Mouse (Mus musculus) 416B (cell line): Measurements from ENCODE around the gene Aqp1.

Experiments
- DNase-seq: peaks from one replicate; pipeline ENCODE4 v3.0.0; 2011; ENCODE audit warnings: low read depth

Gene Aqp1

DNA sequence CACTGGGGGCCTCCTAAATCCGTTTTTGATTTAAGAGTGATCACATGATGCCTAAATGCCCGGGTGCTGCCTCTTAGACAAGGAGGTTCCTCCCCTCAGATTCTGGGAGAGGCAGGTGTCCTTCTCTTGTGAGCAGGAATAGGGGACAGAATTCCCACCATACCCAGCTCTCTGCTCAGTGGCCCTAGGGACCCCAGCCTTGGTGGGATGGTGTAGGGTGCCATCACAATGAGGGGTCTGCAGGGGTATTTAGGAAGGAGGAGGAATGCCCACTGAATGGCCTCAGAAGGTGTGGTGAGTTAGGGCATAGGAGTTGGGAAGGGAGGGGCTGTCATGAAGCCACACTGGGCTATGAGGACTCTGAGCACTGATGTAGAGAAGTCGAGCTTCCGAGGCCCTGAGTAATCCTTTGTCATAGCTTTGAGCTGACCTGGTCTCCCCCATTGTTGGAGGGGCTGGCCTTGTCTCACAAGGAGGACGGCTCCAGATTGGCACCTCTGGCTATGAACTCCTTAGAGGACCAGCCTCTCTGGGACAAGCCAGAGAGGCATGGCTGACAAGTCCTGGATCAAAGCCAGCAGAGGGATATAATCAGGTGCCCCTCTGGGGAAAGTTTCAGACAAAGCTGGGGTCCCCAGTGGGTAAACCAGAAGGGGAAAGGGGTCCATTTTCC lies 4.0 kb upstream of the Aqp1 start:
- no peak for DNase-seq

DNA sequence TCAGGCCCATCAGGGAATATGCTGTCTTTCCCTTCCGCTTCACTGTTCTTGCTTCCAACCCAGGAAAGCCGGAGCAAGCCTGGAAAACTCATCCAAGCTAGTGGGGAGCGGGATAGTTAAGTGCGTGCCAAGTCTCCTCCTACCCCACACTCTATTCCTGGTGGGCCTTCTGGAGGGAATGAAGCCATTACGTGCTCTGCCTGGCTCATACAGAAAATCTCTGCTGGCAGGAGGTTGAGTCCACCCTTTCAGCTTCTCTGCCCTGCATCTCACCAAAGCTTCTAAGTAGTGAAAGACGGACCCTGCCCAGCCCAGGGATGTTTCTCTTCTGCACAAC lies 3.5 kb upstream of the Aqp1 start:
- no peak for DNase-seq

DNA sequence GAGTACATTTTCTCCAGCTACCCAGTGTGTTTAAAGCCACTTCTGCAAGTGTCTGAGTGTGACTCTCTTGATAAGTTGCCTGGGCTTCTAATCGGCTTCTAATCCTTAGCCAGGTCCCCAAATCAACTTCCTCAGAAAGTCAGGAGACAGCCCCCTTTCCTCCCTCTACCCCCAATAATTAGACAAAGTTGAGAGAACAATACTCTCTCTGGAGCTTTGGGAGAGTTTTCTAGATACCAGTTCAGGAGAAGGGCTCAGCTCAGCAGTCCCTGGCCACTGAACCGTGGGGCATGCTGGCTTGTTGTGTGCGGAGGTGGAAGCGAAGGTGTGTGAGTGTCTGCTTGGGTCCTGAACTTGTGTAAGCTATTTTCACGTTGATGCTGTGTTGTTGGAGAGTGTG lies 1.0 kb downstream of the Aqp1 start:
- no peak for DNase-seq

DNA sequence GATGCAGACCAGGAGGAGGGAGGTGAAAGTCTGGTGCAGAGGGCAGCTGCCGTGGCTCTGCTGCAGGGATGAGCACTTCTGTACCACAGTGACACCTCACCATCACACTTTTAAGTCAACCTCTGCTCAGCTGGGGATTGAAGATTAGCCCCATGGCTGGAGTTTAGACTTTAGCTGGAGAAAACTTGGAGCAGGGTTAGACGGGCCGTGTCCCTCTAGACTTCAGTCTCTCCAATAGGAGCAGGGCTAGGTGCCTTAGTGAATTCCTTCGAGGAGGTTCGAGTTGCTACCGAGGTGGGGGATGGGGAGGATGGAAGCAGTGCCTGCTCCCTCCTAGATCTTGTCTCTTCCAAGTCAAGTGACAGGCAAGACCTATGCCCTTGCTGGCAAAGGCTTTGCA lies 1.8 kb downstream of the Aqp1 start:
- DNase-seq, result no peak

DNA sequence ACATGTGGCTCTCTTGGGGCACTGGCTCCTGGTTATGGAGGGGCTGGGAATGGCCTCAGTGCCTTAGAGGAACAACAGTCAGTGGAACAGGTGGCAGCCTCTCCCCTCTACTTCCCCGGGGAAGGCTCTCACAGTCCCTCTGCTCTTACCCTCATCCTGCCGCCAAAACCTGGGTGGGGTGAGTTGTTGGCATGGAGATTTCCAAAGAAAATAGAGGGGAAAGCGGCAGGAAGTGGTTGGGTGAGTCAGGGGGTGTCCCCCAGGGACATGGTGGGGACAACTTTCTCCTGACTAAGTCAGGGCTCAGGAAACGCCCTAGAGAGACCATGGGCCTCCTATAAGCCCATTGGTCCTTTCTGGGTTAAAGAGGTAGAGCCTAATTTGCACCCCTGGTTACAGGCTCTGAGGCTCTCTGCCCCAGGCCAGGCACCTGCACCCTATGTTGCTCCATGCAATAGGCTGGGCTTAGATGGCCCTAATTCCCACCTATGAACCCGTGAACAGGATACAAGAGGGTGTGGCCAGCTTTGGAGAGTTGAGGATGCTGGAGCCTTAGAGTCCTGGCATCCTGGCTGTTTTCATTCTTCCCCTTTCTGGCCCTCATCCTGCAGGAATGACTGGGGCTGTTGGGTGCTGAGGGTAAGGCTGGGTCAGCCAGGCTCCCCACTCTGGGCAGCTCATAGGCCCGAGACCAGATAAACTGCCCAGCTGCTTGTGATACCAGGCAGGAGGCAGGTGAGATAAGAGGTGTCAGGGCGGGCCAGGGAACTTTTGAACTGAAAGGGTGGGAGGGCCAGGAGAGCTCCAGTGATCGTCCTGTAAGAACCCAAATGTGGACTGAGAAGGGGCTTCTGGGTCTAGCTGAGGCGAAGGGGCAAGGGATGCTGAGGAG lies 2.9 kb downstream of the Aqp1 start:
- DNase-seq, result no peak

DNA sequence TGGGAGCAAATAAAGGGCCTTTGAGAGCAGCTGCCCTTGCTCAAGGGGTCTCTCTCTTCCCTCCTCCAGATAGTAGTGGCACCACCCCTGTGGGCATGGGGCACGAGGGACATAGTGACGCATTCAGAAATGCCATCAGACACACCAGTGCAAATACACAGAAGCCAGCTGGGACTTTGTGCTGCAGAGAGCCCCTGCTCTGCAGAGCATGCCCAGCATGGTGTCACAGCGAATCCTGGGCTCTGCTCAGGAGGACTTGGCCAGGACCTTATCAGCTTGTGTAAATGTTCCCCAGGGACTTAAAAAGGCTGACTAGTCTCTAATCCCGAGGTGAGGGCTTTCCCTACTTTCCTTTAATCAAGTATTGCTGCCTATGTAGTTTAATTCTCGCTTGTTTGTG lies 5.5 kb downstream of the Aqp1 start:
- no peak for DNase-seq

DNA sequence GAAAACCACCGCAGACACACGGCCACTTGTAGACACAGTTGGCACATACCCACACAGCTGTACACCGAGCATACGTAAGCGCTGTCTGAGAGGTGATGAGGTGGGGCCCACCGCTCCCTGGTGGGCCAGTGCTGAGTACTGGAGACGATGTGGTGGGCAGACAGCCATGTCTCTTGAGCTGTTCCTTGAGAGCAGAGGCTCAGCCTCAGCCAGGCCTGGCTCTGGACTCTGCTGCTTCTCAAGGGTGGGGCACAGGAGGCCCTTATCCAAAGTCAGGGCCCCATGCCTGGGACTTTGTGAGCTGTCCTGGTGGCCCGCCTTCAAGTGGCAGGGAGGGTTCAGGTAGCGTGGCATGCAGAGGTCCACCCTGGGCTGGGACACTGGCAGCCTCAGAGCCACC lies 6.1 kb downstream of the Aqp1 start:
- no peak for DNase-seq

DNA sequence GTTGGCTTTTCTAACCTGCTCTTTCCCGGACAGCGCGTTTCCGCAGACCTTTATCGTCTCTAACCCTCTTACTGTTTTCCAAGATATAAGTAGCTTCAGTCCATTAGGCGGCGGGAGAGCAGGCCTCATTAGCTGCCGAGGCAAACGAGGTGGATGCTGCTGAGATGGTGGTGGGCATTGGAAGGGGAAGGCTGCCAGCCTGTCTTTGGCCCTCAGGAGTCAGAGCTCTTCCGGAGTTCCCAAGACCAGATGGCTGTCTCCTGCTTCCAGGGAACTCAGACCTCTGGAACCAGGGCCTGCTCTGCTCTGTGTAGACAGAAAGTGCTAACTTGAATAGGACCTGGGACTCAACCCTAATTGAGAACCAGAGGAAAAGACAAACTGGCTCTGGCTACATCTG lies 7.2 kb downstream of the Aqp1 start:
- DNase-seq, result no peak

DNA sequence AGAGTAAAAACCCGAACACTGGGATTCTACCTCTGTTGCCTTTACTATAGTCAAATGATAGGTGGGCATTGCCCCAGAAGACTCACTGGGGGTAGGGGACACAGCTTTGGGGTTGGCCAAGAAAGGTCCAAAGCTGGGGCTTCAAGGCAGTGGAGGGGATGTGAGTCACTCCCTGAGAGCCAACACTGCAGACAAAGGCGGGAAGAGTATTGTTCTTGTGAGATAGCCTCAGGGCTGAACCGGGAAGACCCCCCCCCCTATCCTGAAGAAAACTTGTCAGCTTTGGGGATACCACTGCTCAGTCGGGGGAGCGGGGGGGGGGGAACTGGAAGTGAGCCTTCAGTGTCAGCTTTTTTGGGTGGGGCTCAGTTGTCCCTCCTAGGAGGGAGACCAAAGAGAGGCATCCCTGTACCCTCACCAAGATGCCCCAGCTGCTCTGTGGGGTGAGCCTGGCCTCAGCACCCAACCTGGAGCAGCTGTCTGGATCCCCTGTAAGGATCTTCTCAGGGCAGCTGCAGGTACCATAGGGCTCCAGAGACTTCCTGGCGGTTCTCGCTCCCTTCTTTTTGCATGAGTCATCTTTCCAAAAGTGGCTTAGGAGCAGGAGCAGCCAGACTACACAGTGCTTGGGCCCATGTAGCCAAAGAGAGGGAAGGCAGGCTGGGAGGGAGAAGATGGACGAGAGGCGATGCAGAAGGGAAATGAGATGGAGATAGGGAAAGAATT lies 8.2 kb downstream of the Aqp1 start:
- no peak for DNase-seq

DNA sequence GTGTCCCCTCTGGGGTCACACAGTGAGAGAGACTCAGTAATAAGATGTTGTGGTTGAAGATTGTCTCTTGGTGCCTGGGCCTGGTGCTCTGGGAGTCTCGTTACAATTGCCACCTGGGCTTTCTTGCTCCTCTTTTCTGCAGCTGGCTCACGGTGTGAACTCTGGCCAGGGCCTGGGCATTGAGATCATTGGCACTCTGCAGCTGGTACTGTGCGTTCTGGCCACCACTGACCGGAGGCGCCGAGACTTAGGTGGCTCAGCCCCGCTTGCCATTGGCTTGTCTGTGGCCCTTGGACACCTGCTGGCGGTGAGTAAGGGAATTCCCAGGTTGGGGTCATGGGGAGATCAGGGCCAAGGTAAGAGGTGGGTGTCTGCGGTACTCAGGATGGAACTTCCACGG lies 9.0 kb downstream of the Aqp1 start:
- DNase-seq, result no peak

DNA sequence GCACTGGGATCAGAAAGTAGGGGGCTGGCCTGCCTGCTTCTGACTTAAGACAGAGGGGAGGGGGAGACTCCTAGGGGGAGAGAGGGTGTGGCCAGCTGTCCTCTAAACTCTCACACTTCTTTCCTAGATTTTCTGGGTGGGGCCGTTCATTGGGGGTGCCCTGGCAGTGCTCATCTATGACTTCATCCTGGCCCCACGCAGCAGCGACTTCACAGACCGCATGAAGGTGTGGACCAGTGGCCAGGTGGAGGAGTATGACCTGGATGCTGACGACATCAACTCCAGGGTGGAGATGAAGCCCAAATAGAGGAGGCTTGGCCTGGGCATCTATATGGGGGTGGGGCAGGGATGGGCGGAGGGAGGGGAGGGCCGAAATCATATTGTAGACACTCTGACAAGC lies 10.3 kb downstream of the Aqp1 start:
- DNase-seq, result no peak

DNA sequence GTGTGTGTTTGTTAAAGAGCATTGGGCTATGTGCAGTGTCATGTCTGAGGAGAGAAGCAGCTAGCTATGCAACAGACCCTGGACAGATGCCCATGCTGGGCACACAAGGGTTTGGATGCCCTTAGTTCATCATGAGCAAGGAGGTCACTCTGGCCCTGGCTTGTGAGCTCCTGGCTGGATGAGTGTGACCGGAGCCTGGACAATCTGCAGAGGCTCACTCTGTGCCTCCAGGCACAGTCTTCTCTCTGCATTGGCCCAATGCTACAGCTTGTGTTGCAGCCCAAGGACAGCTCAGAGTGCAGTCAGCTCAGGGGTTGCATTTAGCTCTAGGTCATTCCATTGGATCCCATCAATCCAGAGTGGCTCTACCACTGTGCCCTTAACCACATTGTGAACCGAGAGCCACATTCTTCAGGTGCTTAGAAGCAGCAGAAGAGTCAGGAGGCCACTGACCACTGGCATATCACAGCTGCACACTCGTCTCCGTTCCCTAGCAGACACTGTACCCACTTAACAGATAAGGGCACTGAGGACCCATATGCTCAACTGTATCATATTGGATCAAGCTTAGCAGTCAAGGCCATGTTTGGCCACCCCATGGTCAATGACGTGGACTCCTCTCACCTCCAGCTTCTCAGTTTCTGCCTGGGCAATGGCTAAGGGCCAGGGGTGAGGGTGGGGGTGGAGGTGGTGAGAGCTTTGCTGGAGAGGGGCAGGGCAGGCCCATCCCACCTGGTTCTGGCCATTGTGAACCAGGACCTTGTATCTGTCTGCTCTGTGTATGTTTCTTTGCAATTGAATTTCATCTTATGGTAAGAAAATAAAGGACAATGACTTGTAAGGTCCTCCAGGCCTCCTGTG lies 11.7 kb downstream of the Aqp1 start:
- no peak for DNase-seq

DNA sequence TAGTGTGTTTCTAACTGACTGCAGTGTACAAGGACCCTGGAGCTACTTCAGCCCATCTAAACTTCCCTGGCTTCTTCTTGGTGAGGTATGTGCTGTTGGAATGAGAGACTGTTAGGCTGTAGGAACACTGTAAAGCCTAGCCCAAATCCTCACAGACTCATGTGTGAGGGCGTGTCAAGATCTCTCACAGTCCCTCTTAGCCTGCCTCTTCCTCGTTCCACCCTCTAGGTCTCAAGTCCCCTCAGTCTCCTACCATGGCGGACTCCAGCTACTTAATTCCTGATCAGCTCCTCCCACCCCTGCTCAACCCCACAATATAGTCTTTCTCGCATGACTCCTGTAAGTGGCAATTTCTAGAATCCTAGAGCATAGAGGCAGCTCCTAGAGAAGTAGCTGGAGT lies 13.0 kb downstream of the Aqp1 start:
- DNase-seq, result no peak

DNA sequence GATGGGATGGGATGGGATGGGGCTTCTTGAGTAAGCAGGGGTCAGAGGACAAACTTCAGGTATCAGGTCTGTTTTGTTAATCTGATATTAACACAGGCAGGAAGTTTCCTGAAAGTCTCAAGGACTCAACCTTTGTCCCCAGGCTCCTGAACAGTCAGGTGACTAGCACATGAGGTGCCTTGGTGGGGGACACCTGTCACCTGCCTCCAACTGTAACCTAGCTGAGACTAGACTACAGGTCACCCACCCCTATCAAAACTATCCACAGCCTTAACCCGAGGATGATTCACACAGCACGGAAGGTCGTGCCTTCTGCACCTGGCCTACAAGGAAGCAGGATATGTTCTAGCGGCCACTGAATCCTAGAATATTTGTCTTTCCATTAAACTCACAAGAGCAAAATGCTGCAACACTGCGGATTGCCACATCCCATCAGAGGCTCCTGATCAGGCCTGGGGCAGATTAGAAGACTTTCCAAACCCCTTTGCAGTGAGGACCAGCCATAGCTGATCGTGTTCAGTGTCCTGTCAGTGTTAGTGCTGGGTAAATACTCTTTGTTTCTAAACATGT lies 14.2 kb downstream of the Aqp1 start:
- DNase-seq, result no peak

DNA sequence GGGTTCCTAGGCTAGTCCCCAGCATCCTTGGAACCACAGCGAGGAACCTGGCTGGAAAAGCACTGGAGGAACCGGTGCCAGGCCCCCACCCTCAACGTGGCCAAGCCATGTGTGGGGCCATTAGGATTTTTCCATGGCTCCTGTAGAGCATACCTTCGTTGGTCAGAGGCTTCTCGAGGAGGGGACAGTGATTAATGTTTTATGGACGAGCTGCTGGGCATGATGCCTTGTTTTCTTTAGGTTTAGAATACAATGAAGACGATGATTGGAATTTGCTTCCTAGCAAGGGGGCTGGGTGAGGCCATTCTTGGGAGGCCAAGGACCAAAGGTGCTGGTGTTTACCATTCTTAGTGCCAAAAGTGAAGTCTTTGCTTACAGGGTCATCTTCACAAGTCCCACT lies 15.5 kb downstream of the Aqp1 start:
- DNase-seq, result no peak

DNA sequence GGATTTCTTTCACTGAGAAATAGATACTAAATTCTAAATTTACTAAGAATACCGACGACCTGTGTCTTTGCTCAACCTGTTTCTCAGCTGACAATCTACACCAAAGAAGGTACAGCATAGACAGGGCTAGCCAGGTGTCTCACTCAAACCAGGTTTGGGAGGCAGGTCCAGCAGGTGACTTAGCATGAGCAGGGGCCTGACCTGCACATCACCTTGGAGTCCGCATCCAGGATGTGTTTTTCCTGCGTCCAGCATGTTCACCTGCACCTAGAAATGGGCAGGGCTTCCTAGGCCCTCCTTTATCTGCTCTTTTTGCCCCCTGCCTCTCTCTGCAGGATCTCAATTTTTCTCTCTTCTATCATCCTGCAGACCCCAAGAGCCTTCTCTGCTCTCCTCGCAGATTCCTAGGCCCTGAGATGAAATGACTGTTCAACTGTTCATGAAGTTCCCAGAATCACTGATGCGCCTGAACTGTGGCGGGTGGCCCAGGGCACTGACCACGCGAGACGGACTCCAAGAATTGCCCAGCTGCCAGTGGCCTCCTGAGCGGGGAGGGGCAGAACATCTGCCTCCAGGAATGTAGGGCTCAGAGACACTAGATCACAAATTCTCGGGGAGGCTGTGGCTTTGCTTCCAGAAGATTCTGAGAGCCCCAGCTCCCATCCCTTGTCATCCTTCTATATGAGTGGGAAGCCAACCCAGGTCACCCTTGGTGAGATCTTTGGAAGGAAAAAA lies 17.6 kb downstream of the Aqp1 start:
- DNase-seq, result no peak

DNA sequence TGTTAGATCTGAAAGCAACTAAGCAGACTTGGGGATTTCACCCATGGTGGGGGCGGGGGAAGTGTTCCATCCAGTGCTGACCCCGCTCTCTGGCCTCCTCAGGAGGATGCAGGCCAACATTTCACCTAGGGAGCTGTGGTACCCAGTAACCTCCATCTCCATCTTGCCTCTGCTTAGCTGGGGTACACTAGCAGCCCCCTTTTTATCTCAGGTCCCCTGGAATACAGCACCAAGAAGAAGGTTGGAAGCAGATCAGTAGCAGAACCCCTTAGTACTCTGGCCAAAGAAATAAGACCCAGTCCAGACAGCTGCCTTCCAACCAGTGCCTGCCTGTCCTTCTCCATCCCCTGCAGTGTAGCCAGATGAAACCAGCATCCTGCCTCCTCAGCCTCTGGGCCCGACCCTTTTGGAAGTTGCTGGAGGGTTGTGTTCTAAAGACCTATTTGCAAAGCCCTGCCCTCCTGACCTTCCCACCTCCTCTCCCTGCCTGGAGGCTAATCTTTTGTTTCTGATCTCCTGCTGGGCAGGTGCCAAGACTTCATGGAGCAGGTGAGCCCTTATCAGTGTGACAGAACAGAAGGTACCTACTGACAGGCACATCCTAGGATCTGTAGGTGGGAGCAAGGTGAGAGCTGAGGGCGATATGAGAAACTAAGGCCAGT lies 18.4 kb downstream of the Aqp1 start:
- no peak for DNase-seq

DNA sequence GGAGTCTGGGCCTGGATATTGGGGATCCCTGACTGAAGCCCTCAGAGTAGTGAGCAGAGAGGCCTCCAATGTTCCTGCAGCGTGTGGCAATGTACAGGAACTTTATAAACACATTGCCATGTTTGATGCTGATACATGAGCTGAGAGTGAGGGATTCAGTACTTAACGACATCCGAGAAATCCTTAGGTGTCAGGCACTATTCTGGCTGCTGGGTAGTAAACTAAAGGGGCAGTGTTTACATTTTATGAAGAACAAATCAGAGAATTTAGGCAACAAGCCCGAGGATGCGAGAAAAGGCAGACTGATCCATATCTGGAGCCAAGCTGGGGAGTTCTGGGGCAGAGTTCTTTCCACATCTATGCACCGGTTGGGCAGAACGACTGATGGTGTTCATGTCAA lies 19.3 kb downstream of the Aqp1 start:
- DNase-seq, result no peak

DNA sequence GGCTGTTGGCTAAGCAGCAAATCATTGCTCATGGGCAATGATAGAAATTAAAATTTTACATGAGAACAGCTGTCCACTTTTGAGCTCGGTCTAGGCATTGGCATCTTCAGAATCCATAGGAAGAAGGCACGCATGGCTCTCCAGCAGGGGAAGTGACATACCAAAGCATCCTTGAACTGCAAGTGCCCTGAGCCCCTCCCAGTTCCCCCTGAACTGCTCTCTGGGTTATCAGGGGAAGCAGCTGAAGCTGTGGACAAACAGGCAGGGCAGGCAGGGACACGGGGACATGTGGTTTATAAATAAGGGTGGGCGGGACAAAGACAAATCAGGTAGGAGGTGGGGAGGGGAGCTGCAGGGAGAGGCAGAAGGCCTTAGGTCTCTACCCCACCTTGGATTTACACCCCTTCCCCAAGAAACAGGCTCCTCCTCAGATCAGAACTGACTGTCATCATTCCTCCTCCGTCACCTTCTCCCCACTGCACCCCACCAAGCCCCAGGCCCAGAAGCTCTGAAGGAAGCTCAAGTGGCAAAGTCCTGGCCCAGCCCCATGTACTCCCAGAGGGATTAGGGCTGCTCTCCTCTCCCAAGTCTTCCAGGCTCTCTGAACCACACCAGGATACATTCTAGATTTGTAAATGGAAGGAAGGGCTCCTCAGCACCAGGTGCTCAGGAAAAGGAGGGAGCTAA lies 19.9 kb downstream of the Aqp1 start:
- DNase-seq, result no peak
